Mouse (Mus musculus) ovary, postnatal 36 days (tissue): ENCODE data around the gene Asl.

Experiments
- DNase-seq: peaks from one replicate; pipeline ENCODE4 v3.0.0; 2022; ENCODE audit warnings: low spot score, mixed read lengths

Gene Asl

GRCm38 (mm10) chr5:130003229-130003628 is 25.8 kb downstream of the Asl start:
- no peak for DNase-seq

DNA sequence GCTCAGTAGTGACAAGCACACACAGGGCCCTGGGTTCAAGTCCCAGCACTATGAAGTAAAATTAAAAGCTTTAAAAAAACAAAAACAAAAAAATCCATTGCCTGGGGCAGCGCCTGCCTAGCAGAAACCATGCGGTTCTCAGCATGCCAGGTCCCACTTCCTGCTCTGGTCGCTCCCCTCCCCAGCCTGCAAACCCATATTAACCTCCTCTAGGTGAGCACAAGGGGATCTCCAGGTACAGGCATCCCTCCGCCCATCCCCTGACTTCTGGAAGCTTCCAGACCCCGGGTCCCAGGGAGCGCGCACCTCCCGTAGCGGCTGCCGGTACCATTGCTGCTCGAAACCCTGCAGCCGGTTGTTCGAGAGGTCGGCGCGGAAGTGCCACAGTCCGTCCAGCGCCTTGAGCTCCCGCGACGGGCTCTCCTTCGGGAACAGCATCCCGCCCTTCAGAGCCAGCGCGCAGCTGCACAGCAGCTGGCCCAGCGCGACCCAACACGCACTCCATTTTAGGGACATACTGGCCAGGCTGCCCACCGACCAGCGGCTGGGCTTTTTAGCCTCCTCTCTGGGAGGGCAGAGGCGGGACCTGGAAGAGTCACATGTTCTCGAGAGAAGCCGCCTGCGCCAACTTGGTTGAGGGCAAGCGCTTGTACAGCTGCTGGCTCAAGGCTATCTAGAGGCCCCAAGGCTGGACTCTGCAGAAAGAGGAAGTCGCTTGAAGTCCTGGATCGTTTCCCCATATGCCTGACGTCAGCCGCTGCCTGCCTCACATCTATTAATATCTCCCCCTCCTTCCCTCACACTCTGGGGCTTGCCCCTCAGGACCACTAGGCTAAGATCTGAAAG is 26.5 kb downstream of the Asl start, which contains the start of gene Gusb:
TSS of gene Gusb (minus strand) at position 749 of the 846 bp plus-strand sequence.
- DNase-seq: peak; percentile 86

GRCm38 (mm10) chr5:130001356-130001987 is 27.6 kb downstream of the Asl start:
- DNase-seq: no peak

DNA sequence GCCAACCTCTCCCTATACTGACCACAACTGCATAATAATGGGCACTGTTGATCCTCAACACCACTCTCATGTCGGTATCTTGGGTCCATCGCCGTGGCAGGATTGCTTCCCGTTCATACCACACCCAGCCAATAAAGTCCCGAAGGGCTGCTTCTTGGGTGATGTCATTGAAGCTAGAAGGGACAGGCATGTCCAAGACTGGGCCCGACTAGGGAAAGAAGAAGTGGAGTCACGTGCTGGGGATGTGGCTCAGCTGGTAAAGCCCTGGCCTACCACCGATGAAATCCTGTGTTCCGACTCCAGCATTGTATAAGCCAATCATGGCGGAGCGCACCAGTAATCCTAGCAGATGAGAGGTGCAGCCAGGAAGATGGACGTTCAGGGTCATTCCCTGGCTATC is 28.3 kb downstream of the Asl start:
- no peak for DNase-seq

DNA sequence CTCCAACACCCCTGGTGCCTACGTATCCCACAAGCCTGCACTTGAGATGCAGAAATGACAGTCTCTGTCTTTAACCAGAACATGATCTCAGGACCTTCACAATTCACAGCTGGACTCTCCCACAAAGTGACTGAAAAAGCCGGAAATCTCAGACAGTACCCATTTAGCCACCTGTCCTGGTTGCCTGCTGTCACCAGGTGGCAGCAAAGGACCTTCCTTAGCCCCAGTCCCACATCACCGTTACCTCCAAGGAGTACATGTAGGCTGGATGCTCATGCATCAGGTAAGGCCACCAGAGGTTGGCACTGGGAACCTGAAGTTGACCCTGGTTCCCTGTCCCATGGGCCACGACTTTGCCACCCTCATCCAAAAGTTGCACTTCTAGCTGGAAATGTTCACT is 29.9 kb downstream of the Asl start:
- DNase-seq: peak; percentile 50

DNA sequence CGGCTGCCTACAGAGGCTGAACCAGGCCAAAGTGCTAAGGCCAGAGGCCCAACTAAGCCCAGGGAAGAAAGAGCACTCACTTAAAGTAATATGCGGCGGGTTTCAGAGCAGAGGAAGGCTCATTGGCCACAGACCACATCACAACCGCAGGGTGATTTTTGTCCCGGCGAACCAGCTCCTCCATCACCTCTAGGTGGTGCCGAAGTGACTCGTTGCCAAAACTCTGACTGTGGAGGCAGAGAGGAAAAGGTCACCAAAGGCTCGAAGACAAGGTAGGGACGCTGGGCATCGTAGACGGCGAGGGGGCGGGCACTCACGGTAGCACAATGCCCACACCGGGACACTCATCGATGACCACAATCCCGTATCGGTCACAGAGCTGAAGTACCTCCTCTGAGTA is 31.3 kb downstream of the Asl start:
- DNase-seq: no peak

- no peak for DNase-seq
Observed at GRCm38 (mm10) chr5:129994989-129995388, 34.1 kb downstream of the Asl start.

- DNase-seq: no peak
Observed at GRCm38 (mm10) chr5:129993374-129993773, 35.7 kb downstream of the Asl start.

DNA sequence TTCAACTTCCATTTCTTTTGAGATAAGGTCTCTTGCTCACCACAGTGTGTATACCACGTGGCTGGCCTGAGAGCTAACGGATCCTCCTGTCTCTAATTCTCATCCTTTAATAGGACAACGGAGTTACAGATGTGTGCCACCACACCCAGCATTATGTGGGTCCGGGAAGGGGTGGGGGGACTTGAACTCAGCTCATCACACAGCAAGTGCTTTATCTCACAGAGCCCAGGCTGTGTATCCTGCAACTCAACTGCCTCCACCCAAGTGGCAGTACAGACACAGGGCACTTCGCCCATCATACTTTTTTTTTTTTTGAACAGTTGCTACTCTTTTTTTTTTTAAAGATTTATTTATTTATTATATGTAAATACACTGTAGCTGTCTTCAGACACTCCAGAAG is 37.1 kb downstream of the Asl start:
- no peak for DNase-seq

- peak; percentile 28 for DNase-seq
Observed at GRCm38 (mm10) chr5:129989376-129989775, 39.7 kb downstream of the Asl start.

- DNase-seq: no peak
Observed at GRCm38 (mm10) chr5:129980216-129980615, 48.8 kb downstream of the Asl start.

DNA sequence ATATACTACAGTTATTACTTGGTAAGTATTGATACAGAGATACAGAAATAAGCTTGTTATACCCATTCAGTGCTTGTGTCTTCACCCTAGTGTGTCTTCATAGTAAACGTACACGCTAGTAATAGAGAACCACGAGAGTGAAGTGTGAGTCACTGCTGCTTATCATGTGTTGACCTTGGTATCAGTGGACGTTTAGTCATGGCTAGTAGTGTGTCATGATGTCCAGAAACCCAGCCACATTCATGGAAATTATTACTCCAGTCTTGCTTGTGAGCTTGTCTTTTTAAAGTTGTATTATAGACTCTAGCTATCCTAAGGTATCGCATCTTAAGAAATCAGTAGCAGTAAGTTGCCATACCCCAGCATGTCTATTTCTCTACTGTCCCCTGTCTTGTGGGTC is 50.4 kb downstream of the Asl start:
- DNase-seq: no peak

- DNase-seq: no peak
Observed at GRCm38 (mm10) chr5:129977768-129978167, 51.3 kb downstream of the Asl start.

- DNase-seq: no peak
Observed at GRCm38 (mm10) chr5:129974866-129975311, 54.2 kb downstream of the Asl start.

DNA sequence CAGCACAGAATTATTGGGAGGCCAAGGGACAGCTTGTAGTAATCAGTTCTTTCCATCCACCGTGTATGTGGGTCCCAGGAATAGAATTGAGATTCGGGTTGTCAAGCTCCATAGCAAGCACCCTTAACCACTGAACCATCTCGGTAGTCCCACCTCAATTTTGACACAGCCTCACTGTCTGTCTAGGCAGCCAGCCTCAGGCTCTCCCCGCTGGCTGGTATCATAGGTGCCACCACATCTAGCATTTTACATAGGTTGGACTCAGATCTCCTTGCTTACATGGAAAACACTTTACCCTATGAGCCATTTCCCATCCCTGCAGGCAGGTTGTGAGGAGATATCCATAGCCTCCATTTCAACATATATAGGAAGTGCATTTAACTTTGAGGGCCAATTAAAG is 54.7 kb downstream of the Asl start:
- DNase-seq: no peak

DNA sequence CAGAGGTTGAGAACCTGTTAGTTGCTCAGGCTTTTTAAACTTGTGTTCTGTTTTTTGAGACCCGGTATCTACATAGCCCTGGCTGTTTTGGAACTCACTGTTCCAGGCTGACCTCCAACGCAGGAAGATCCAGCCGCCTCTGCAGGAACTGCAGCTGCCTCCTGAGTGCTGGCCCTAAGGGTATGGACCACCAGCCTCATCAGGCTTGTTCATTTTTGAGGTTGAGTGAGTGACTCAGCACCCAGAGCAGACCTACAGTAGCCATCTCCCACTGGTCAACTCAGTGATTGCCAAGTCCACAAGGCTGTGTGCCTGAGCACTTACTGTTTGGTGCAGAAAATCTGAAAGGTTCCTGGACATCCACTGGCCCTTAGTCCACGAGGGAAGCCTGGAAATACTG is 57.6 kb downstream of the Asl start:
- peak; percentile 29 for DNase-seq

GRCm38 (mm10) chr5:129968417-129968816 is 60.6 kb downstream of the Asl start:
- DNase-seq: no peak

DNA sequence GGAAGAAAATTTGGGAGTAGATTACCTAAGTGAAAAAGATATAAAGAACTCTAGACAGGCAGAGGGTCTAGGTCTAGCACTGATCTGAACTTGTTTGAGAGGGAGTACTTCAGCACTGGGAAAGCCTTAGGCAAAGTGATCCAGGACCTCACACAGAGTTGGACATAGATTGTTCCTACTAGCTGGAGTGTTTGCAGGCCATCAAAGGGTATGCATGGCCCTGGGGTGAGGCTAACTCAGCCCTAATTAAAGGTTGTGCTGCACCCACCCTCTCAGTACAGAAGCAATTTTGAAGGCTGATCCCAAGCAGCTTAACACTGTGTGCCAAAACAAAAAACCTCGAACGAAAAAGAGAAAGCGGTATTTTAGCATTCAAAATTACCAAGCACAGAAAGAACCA is 62.6 kb downstream of the Asl start:
- no peak for DNase-seq

GRCm38 (mm10) chr5:129963224-129963623 is 65.8 kb downstream of the Asl start:
- no peak for DNase-seq
